Mouse (Mus musculus) liver, postnatal 0 days (tissue): ENCODE results near the gene Ndufab1. TPM values are rescaled to one million over a fixed set of nuclear protein-coding genes. Genes with fewer than 3 reads are reported as not detected.

Experiments used
- ATAC-seq: fragments of 200-750 bp; cut with Nextera tagmentation; 2 replicates; pipeline ENCODE4 v1.8.0; 2017; ENCODE audit warnings: mild to moderate bottlenecking, moderate library complexity
- DNase-seq: peaks from one replicate; pipeline ENCODE4 v3.0.0-alpha.2; 2016
- H3K27ac ChIP-seq: fragments of 300-500 bp; sonication (generic); 2 replicates; pipeline ENCODE4 v1.5.1; 2014; ENCODE audit warnings: antibody characterized with exemption, moderate library complexity, mild to moderate bottlenecking, low read depth
- H3K27me3 ChIP-seq: fragments of 300-500 bp; sonication (generic); 2 replicates; pipeline ENCODE4 v1.6.1; 2014; ENCODE audit warnings: low read length, control low read depth, mixed read lengths; ENCODE audit not compliant: insufficient read depth
- H3K36me3 ChIP-seq: fragments of 300-500 bp; sonication (generic); replicated peaks from 2 replicates; pipeline ENCODE4 v1.6.1; 2014; ENCODE audit warnings: mild to moderate bottlenecking, control low read depth, low read length, moderate library complexity, mixed read lengths; ENCODE audit not compliant: insufficient read depth
- H3K4me1 ChIP-seq: fragments of 300-500 bp; sonication (generic); 2 replicates; pipeline ENCODE4 v1.6.1; 2014; ENCODE audit warnings: antibody characterized with exemption, mild to moderate bottlenecking, control low read depth; ENCODE audit not compliant: insufficient read depth
- H3K4me2 ChIP-seq: fragments of 300-500 bp; sonication (generic); 2 replicates; pipeline ENCODE4 v1.6.1; 2014; ENCODE audit warnings: low read depth, mild to moderate bottlenecking, low read length, moderate library complexity, mixed read lengths
- H3K4me3 ChIP-seq: fragments of 300-500 bp; sonication (generic); 2 replicates; pipeline ENCODE4 v1.5.1; 2014; ENCODE audit warnings: low read depth, low read length
- H3K9ac ChIP-seq: fragments of 300-500 bp; sonication (generic); replicated peaks from 2 replicates; pipeline ENCODE4 v1.6.1; 2014; ENCODE audit warnings: mild to moderate bottlenecking, moderate library complexity
- H3K9me3 ChIP-seq: fragments of 300-500 bp; sonication (generic); 2 replicates; pipeline ENCODE4 v1.6.1; 2016; ENCODE audit warnings: mild to moderate bottlenecking, control low read depth, low read length, mixed read lengths
- CTCF ChIP-seq: sonication (generic); IDR thresholded peaks from 2 replicates; pipeline ENCODE4 v1.5.1; 2016; ENCODE audit warnings: antibody characterized with exemption, low read depth
- EP300 ChIP-seq: IDR thresholded peaks from 2 replicates; pipeline ENCODE4 v1.6.1; 2016; ENCODE audit warnings: antibody characterized with exemption, low read depth, mild to moderate bottlenecking
- WGBS: fragments of 180-500 bp; shearing (Covaris S2); extraction: QIAGEN DNeasy Blood & Tissue Kit; methylation state at CpG from one replicate; pipeline ENCODE4 v1.1.7; 2014; ENCODE audit not compliant: insufficient replicate concordance; 5-methylcytosine and 5-hydroxymethylcytosine counted together
- polyA plus RNA-seq: library from polyadenylated mRNA; unstranded; fragments of >200 nt; fragmentation: Nextera tagmentation; extraction: Ambion mirVana; gene quantifications from 2 replicates; pipeline ENCODE4 v1.2.1, GENCODE M21; 2015

The Ndufab1 gene
- polyA plus RNA-seq, 1 experiment from 2014 or later, result 564 TPM

DNA sequence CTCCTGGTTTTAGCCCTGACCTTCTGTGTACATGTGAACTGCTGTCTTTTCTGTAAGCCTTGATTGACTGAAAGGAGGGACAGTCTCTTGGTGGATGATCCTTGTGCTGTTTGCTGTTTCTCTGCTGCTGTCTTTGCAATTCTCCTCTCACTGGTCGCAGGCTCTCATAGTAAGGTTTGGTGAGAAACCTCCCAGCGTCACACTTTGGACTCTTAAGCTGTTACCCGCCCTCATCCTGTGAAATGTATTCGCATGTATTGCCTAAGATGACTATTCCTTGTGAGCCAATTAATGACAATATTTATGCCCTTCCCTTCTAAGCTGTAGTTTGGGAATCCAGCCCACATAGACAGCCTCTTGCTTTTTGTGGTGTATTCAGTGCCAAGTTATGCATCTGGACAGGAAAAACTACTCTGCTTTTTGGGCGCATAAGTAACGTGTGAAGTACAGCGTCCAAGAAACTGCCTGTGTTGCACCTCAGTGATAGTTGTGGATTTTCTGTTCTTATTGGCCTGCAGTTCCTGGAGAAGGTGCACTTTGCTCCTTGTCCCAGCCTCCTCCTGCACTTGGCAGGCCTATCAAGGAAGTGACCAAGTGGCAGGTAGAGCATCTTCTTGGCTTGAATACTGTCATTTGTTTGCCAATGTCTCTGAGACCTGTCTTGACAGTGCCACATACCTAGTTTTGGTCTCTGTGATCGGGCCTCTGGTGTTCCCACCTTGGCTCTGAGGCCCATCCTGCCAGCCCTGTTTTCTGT lies 21.7 kb downstream of the Ndufab1 start:
- H3K27me3 ChIP-seq, result no peaks in the 10 kb centered on the region
- TF ChIP-seq CTCF, result no peak
- no peak for TF ChIP-seq EP300
- no peak overlapping the region for H3K9ac ChIP-seq
- H3K9me3 ChIP-seq, result no peaks in the 10 kb centered on the region
- no peak overlapping the region for H3K4me2 ChIP-seq
- no peak overlapping the region for H3K27ac ChIP-seq
- ATAC-seq, result no peak
- H3K4me3 ChIP-seq, result no peak overlapping the region
- no peaks in the 10 kb centered on the region for H3K4me1 ChIP-seq
- 84% methylated on average over 8 of the region's 8 CpGs for WGBS
- no peak for DNase-seq
- H3K36me3 ChIP-seq, result peaks cover 56% of the 10 kb centered on the region

- ATAC-seq, result no peak
These were observed 27.3 kb downstream of the Ndufab1 start for GRCm38 (mm10) chr7:122074374-122074773.

DNA sequence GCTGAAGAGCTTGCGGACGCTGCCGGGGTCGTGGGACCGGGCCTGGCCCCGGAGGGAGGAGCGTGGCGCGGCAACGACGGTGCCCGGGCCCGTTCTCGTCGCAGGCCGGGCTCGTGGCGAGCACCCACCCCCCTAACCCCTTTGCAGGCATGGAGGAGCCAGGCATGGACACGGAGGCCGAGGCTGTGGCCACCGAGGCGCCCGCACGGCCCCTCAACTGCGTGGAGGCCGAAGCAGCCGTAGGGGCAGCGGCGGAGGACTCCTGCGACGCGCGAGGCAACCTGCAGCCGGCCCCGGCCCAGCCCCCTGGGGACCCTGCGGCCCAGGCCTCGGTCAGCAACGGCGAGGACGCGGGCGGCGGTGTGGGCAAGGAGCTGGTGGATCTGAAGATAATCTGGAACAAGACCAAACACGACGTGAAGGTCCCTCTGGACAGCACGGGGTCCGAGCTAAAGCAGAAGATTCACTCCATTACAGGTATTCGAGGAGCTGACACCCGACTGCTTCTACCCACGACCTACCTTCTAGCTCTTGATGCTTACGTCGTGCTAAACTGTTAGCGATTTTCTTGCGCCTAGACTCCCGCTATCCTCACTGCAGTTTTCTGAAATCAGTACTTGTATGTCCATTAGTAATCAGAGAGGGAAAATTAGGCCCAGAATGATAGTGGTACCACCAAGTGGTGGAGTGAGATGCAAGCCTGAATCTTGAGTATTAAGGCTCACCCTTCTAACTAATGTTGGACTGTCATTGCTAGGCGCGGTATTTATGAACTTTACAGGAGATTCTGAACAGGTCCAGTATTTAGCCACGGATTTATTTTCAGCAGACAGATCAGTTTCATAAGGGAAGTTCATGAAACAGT lies 33.9 kb downstream of the Ndufab1 start:
- peak; percentile 47 for DNase-seq
- H3K4me2 ChIP-seq, result peak overlapping the region; percentile 91
- peak overlapping the region; percentile 92 for H3K27ac ChIP-seq
- under 1% methylated on average over 55 of the region's 58 CpGs for WGBS
- peak; percentile 6 for ATAC-seq
- no peaks in the 10 kb centered on the region for H3K27me3 ChIP-seq
- no peaks in the 10 kb centered on the region for H3K9me3 ChIP-seq
- H3K4me1 ChIP-seq, result peaks cover 36% of the 10 kb centered on the region
- no peak for TF ChIP-seq EP300
- peak; percentile 37; the same call in 1 of the 2 replicates for TF ChIP-seq CTCF
- peaks cover 19% of the 10 kb centered on the region for H3K36me3 ChIP-seq
- peak overlapping the region; percentile 94 for H3K4me3 ChIP-seq
- peak overlapping the region; percentile 89 for H3K9ac ChIP-seq

More at GRCm38 (mm10) chr7:122074374-122074773, 27.3 kb downstream of the Ndufab1 start:
- TF ChIP-seq CTCF (no peak), EP300 (no peak)
- no peak overlapping the region for H3K27ac ChIP-seq
- peaks cover 11% of the 10 kb centered on the region for H3K4me1 ChIP-seq
- peaks cover 74% of the 10 kb centered on the region for H3K36me3 ChIP-seq
- WGBS, result 60% methylated on average over 3 of the region's 3 CpGs
- H3K4me3 ChIP-seq, result no peak overlapping the region
- no peaks in the 10 kb centered on the region for H3K9me3 ChIP-seq
- DNase-seq, result no peak
- no peak overlapping the region for H3K4me2 ChIP-seq
- H3K27me3 ChIP-seq, result no peaks in the 10 kb centered on the region
- H3K9ac ChIP-seq, result no peak overlapping the region

DNA sequence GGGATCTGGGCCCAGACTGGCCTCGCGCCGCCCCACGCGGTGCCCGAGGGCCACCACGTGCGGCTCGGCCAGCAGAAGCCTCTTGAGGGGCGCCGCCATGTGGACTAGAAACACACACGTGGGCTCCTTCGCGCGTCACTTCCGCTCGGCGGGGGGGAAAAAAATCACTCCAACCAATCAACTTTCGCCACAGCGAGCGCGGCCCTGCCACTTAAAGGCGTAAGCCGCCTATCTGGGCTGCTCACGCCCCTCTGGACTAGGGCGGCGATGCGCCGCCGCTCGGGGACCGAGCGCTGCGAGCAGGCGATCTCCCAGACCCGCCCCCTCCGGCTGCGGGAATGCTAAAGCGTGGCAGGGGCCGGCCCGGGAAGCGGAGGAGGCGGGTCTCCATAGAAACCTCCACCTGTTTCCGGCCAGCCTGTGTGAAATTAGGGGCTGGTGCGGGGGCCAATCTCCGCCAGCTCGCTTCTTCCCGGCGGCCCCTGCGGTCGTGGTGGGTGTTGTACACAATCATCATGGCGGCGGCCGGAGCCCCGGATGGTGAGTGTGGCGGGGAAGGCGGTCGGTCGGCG lies 34.7 kb downstream of the Ndufab1 start, which contains the start of the genes Ubfd1 and Ears2:
Gene Ubfd1, plus strand, starts transcription at position 231 of the 572 bp plus-strand sequence.
Gene Ears2, minus strand, starts transcription at position 319 of the 572 bp plus-strand sequence.
- Histone ChIP-seq H3K27me3 (no peaks in the 10 kb centered on the region), H3K27ac (peak within 1 kb of the TSS; percentile 92), H3K36me3 (peaks cover 14% of the 10 kb centered on the region), H3K4me3 (peak within 1 kb of the TSS; percentile 94), H3K9me3 (no peaks in the 10 kb centered on the region), H3K4me1 (peaks cover 36% of the 10 kb centered on the region), H3K9ac (peak within 1 kb of the TSS; percentile 89), H3K4me2 (peak within 1 kb of the TSS; percentile 91)
- ATAC-seq (peak; percentile 97), DNase-seq (peak; percentile 96)
- under 1% methylated on average over 53 of the region's 60 CpGs for WGBS
- TF ChIP-seq EP300 (peak; percentile 20; the same call in 1 of the 2 replicates), CTCF (no peak; the same call in 1 of the 2 replicates)

GRCm38 (mm10) chr7:122066102-122066944 lies 35.4 kb downstream of the Ndufab1 start:
- ATAC-seq (no peak), DNase-seq (peak; percentile 21)
- H3K4me3 ChIP-seq, result peak overlapping the region; percentile 94
- peak overlapping the region; percentile 91 for H3K4me2 ChIP-seq
- no peaks in the 10 kb centered on the region for H3K27me3 ChIP-seq
- H3K9me3 ChIP-seq, result no peaks in the 10 kb centered on the region
- peaks cover 7% of the 10 kb centered on the region for H3K36me3 ChIP-seq
- TF ChIP-seq CTCF (no peak), EP300 (no peak)
- peak overlapping the region; percentile 89 for H3K9ac ChIP-seq
- H3K4me1 ChIP-seq, result peaks cover 36% of the 10 kb centered on the region
- peak overlapping the region; percentile 92 for H3K27ac ChIP-seq
- WGBS, result 6% methylated on average over 31 of the region's 31 CpGs
